Mouse (Mus musculus) CH12.LX (cell line): ENCODE measurements around the gene Plekhg2. TPM values are rescaled to one million over a fixed set of nuclear protein-coding genes. Genes with fewer than 3 reads are reported as not detected.

Source experiments
- DNase-seq: peaks from one replicate; pipeline ENCODE4 v3.0.0-alpha.2; 2013; ENCODE audit errors: extremely low read depth
- H3K27ac ChIP-seq: 2 replicates; pipeline ENCODE4 v1.5.1; 2012; ENCODE audit warnings: low read depth, mild to moderate bottlenecking, control low read depth, moderate library complexity; ENCODE audit not compliant: insufficient read depth
- H3K27me3 ChIP-seq: replicated peaks from 2 replicates; pipeline ENCODE3; 2012; ENCODE audit warnings: inconsistent platforms
- H3K36me3 ChIP-seq, 2 experiments: replicated peaks in 1 of 2; 2 replicates each; pipeline versions ENCODE3 to v1.6.1; 2012; ENCODE audit warnings: inconsistent platforms in 1 of 2, low read length in 1 of 2, mild to moderate bottlenecking in 1 of 2, mixed read lengths in 1 of 2, moderate library complexity in 1 of 2; ENCODE audit not compliant: control insufficient read depth in 1 of 2, insufficient read depth in 1 of 2
- H3K4me1 ChIP-seq, 2 experiments: 2 replicates each; pipeline ENCODE4 v1.6.1; 2012; ENCODE audit warnings: inconsistent platforms in 1 of 2, moderate library complexity in 1 of 2; ENCODE audit not compliant: insufficient read depth in 2 of 2, control insufficient read depth in 1 of 2
- H3K4me2 ChIP-seq: 2 replicates; pipeline ENCODE4 v1.6.1; 2012; ENCODE audit warnings: low read depth, mild to moderate bottlenecking, control low read depth; ENCODE audit not compliant: poor library complexity, insufficient read depth, severe bottlenecking
- H3K4me3 ChIP-seq, 3 experiments: fragments of 150-350 bp in 1 of 3; sonication (generic) in 1 of 3; replicated peaks in 1 of 3; 2 replicates each; pipeline versions ENCODE3 to v1.5.1; 2011 to 2012; ENCODE audit warnings: low read depth in 2 of 3, low read length in 2 of 3, mild to moderate bottlenecking in 2 of 3, moderate library complexity in 2 of 3, control low read depth in 1 of 3, improper control_type of control experiment in 1 of 3, inconsistent platforms in 1 of 3, mixed read lengths in 1 of 3; ENCODE audit not compliant: poor library complexity in 1 of 3
- H3K79me2 ChIP-seq: replicated peaks from 2 replicates; pipeline ENCODE4 v1.6.1; 2012; ENCODE audit warnings: mild to moderate bottlenecking, moderate library complexity; ENCODE audit not compliant: control insufficient read depth, poor library complexity, insufficient read depth, severe bottlenecking; ENCODE audit errors: extremely low read depth
- H3K9ac ChIP-seq: 2 replicates; pipeline ENCODE4 v1.6.1; 2012; ENCODE audit warnings: low read depth, mild to moderate bottlenecking, control low read depth, moderate library complexity; ENCODE audit not compliant: insufficient read depth
- H3K9me3 ChIP-seq: replicated peaks from 2 replicates; pipeline ENCODE3; 2012; ENCODE audit warnings: low read length, inconsistent platforms, mixed read lengths
- BHLHE40 ChIP-seq: IDR thresholded peaks from 2 replicates; pipeline ENCODE4 v1.6.1; 2011; ENCODE audit warnings: mild to moderate bottlenecking, low read depth, low read length, improper control_type of control experiment
- CHD1 ChIP-seq: IDR thresholded peaks from 2 replicates; pipeline ENCODE4 v1.6.1; 2012; ENCODE audit warnings: low read depth, low read length, improper control_type of control experiment, inconsistent platforms
- CHD2 ChIP-seq: IDR thresholded peaks from 2 replicates; pipeline ENCODE4 v1.6.1; 2011; ENCODE audit warnings: low read length, improper control_type of control experiment
- CTCF ChIP-seq, 2 experiments: IDR thresholded peaks in 1 of 2; conservative IDR thresholded peaks in 1 of 2; 2 replicates each; pipeline ENCODE4 v1.5.1; 2011 to 2012; ENCODE audit warnings: low read depth in 2 of 2, low read length in 2 of 2, improper control_type of control experiment in 1 of 2, inconsistent platforms in 1 of 2, mild to moderate bottlenecking in 1 of 2, moderate library complexity in 1 of 2
- E2F4 ChIP-seq: IDR thresholded peaks from 2 replicates; pipeline ENCODE4 v1.6.1; 2011; ENCODE audit warnings: low read depth, low read length, improper control_type of control experiment; ENCODE audit not compliant: insufficient replicate concordance
- ELF1 ChIP-seq: IDR thresholded peaks from 2 replicates; pipeline ENCODE4 v1.6.1; 2014; ENCODE audit warnings: low read depth, mild to moderate bottlenecking, inconsistent platforms, low read length, improper control_type of control experiment
- EP300 ChIP-seq: IDR thresholded peaks from 2 replicates; pipeline ENCODE4 v1.6.1; 2011; ENCODE audit warnings: low read length, improper control_type of control experiment
- ETS1 ChIP-seq: conservative IDR thresholded peaks from 2 replicates; pipeline ENCODE4 v1.6.1; 2012; ENCODE audit warnings: low read depth, mild to moderate bottlenecking, inconsistent platforms, low read length, improper control_type of control experiment, moderate library complexity
- GABPA ChIP-seq: IDR thresholded peaks from 2 replicates; pipeline ENCODE4 v1.6.1; 2012; ENCODE audit warnings: low read depth, low read length, improper control_type of control experiment, inconsistent platforms; ENCODE audit not compliant: insufficient replicate concordance
- HCFC1 ChIP-seq: IDR thresholded peaks from 2 replicates; pipeline ENCODE4 v1.6.1; 2012; ENCODE audit warnings: low read depth, mild to moderate bottlenecking, inconsistent platforms, low read length, improper control_type of control experiment
- IRF4 ChIP-seq: IDR thresholded peaks from 2 replicates; pipeline ENCODE4 v1.6.1; 2014; ENCODE audit warnings: low read depth, mild to moderate bottlenecking, inconsistent platforms, low read length, improper control_type of control experiment
- JUN ChIP-seq: IDR thresholded peaks from 2 replicates; pipeline ENCODE4 v1.6.1; 2011; ENCODE audit warnings: low read depth, mild to moderate bottlenecking, low read length, improper control_type of control experiment, moderate library complexity; ENCODE audit not compliant: insufficient read depth
- JUND ChIP-seq: conservative IDR thresholded peaks from 2 replicates; pipeline ENCODE4 v1.6.1; 2011; ENCODE audit warnings: low read depth, low read length, improper control_type of control experiment
- MAFK ChIP-seq: IDR thresholded peaks from 2 replicates; pipeline ENCODE4 v1.6.1; 2011; ENCODE audit warnings: low read length, improper control_type of control experiment; ENCODE audit not compliant: insufficient replicate concordance
- MAX ChIP-seq: IDR thresholded peaks from 2 replicates; pipeline ENCODE4 v1.6.1; 2011; ENCODE audit warnings: low read length, improper control_type of control experiment
- MAZ ChIP-seq: IDR thresholded peaks from 2 replicates; pipeline ENCODE4 v1.6.1; 2012; ENCODE audit warnings: low read depth, mild to moderate bottlenecking, inconsistent platforms, low read length, improper control_type of control experiment, moderate library complexity
- MEF2A ChIP-seq: IDR thresholded peaks from 2 replicates; pipeline ENCODE4 v1.6.1; 2014; ENCODE audit warnings: low read depth, mild to moderate bottlenecking, inconsistent platforms, low read length, improper control_type of control experiment, borderline replicate concordance
- MXI1 ChIP-seq: IDR thresholded peaks from 2 replicates; pipeline ENCODE4 v1.6.1; 2011; ENCODE audit warnings: mild to moderate bottlenecking, low read depth, low read length, improper control_type of control experiment
- MYC ChIP-seq: IDR thresholded peaks from 2 replicates; pipeline ENCODE4 v1.6.1; 2011; ENCODE audit warnings: low read depth, mild to moderate bottlenecking, improper control_type of control experiment, low read length
- NELFE ChIP-seq: IDR thresholded peaks from 2 replicates; pipeline ENCODE4 v1.6.1; 2011; ENCODE audit warnings: low read depth, low read length, improper control_type of control experiment
- NRF1 ChIP-seq: IDR thresholded peaks from 2 replicates; pipeline ENCODE4 v1.6.1; 2014; ENCODE audit warnings: low read depth, mild to moderate bottlenecking, inconsistent platforms, low read length, improper control_type of control experiment, moderate library complexity
- PAX5 ChIP-seq: IDR thresholded peaks from 2 replicates; pipeline ENCODE4 v1.6.1; 2012; ENCODE audit warnings: low read length, inconsistent platforms, mixed read lengths
- POLR2A ChIP-seq: IDR thresholded peaks from 2 replicates; pipeline ENCODE4 v1.6.1; 2011; ENCODE audit warnings: low read depth, mild to moderate bottlenecking, improper control_type of control experiment, low read length
- RAD21 ChIP-seq: IDR thresholded peaks from 2 replicates; pipeline ENCODE4 v1.6.1; 2011; ENCODE audit warnings: low read depth, mild to moderate bottlenecking, low read length, improper control_type of control experiment, moderate library complexity
- RCOR1 ChIP-seq: conservative IDR thresholded peaks from 2 replicates; pipeline ENCODE4 v1.6.1; 2012; ENCODE audit warnings: low read depth, mild to moderate bottlenecking, inconsistent platforms, low read length, improper control_type of control experiment
- SIN3A ChIP-seq: IDR thresholded peaks from 2 replicates; pipeline ENCODE4 v1.6.1; 2012; ENCODE audit warnings: low read length, improper control_type of control experiment, inconsistent platforms
- SMC3 ChIP-seq: IDR thresholded peaks from 2 replicates; pipeline ENCODE4 v1.6.1; 2011; ENCODE audit warnings: low read depth, low read length, improper control_type of control experiment
- TBP ChIP-seq: conservative IDR thresholded peaks from 2 replicates; pipeline ENCODE4 v1.6.1; 2011; ENCODE audit warnings: low read depth, low read length, improper control_type of control experiment
- TCF12 ChIP-seq: IDR thresholded peaks from 2 replicates; pipeline ENCODE4 v1.6.1; 2014; ENCODE audit warnings: low read depth, mild to moderate bottlenecking, inconsistent platforms, low read length, improper control_type of control experiment
- UBTF ChIP-seq: IDR thresholded peaks from 2 replicates; pipeline ENCODE4 v1.6.1; 2012; ENCODE audit warnings: low read depth, mild to moderate bottlenecking, inconsistent platforms, low read length, improper control_type of control experiment, moderate library complexity
- USF2 ChIP-seq: conservative IDR thresholded peaks from 2 replicates; pipeline ENCODE4 v1.6.1; 2011; ENCODE audit warnings: low read depth, low read length, improper control_type of control experiment
- ZC3H11A ChIP-seq: IDR thresholded peaks from 2 replicates; pipeline ENCODE4 v1.6.1; 2012; ENCODE audit warnings: low read depth, mild to moderate bottlenecking, inconsistent platforms, low read length, improper control_type of control experiment
- ZNF384 ChIP-seq: IDR thresholded peaks from 2 replicates; pipeline ENCODE4 v1.6.1; 2012; ENCODE audit warnings: low read depth, low read length, improper control_type of control experiment, inconsistent platforms
- dilution Hi-C: fragments of 300-500 bp; cut with MboI; formaldehyde crosslinking; loops from 2 replicates; pipeline ENCODE4 v1.14.3; 2020; ENCODE audit warnings: low sequenced_read_pairs; ENCODE audit not compliant: extremely low pct_unique_long_range_greater_than_20kb, extremely low pct_ligation_motif_present
- in situ Hi-C: fragments of 300-500 bp; cut with MboI; formaldehyde crosslinking; loops from 3 replicates; pipeline ENCODE4 v1.14.3; 2019; ENCODE audit warnings: low sequenced_read_pairs, low pct_ligation_motif_present, low pct_unique_long_range_greater_than_20kb, mixed read lengths
- polyA plus RNA-seq: library from polyadenylated mRNA; unstranded; fragments of >175 nt; gene quantifications from 2 replicates; pipeline ENCODE4 v1.2.1, GENCODE M21; 2012; ENCODE audit warnings: low read depth; ENCODE audit not compliant: insufficient read length
- total RNA-seq, 2 experiments: library from RNA; depleted of rRNA; stranded (reverse); fragments of 300-350 nt in 1 of 2; fragments of >200 nt in 1 of 2; gene quantifications; 2 replicates each; pipeline ENCODE4 v1.2.3; 2012 to 2014

Gene Plekhg2
- total and polyA plus RNA-seq, 3 experiments, result 0.39 to 5.5 (median 4.7) TPM

DNA sequence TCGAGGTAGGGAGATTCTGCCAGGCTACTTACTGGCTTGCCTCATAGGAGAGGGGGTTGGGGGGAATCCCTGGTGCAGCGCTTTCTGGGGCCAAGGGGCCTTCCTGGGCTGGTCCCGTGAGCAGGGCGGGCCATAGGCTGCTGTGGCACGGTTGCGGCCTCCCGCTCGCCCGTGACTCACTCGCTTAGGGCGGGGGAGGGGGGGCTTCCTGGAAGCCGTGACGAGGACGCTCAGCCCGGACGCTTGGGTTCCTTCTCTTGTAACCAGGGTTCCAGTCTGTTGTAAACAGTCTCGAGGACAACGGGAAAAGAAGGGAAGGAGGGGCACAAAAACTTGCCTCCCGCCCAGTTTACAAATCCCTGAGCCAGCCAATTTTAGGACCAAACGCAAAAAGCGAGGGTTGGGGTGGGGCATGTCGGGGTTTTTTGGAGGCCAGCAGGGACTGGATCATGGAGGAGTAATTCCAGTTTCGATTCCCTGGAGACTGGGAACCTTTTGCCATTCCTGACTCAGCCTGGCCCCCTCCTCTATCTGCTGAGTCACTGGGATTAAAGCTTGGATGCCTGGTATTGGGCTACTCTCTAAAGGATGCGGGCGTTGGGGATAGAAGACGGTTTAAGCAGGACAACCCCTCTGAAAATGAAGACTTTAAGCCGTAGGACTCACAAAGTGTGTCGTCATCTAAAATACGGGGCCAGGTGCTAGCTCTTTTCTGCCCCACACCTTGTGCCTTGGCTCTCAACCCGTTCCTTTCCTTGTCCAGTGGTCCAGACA is 8.8 kb upstream of the Plekhg2 start:
- peak; percentile 85 for DNase-seq
- H3K36me3 ChIP-seq, result peaks cover 10 to 26% of the 10 kb centered on the region in 2 experiments
- TF ChIP-seq TCF12, result peak; percentile 85; the same call in 1 of the 2 replicates
- TF ChIP-seq JUND, result no peak
- TF ChIP-seq TBP, result 0 out of 2 replicates have a peak, but pooled peaks have one; percentile 19
- TF ChIP-seq USF2, result no peak
- peak; percentile 65; the same call in 1 of the 2 replicates for TF ChIP-seq ELF1
- no peak for TF ChIP-seq E2F4
- 0 out of 2 replicates have a peak, but pooled peaks have one; percentile 6 for TF ChIP-seq EP300
- TF ChIP-seq MAX, result peak; percentile 20; the same call in 1 of the 2 replicates
- TF ChIP-seq RCOR1, result peak; percentile 90
- peak; percentile 99 for TF ChIP-seq ETS1
- TF ChIP-seq BHLHE40, result peak; percentile 100
- TF ChIP-seq ZC3H11A, result no peak
- TF ChIP-seq CTCF (conservative IDR thresholded peaks at IDR 0.05 in 1 of 2, IDR thresholded peaks at IDR 0.05 in 1 of 2; ENCODE audit: low read depth in 2 of 2, low read length in 2 of 2), result no peak
- TF ChIP-seq IRF4, result peak; percentile 77
- 0 out of 2 replicates have a peak, but pooled peaks have one; percentile 27 for TF ChIP-seq NRF1
- TF ChIP-seq CHD2, result peak; percentile 82
- TF ChIP-seq SIN3A, result peak; percentile 12; the same call in 1 of the 2 replicates
- TF ChIP-seq MAZ, result peak; percentile 94
- 0 out of 2 replicates have a peak, but pooled peaks have one; percentile 25 for TF ChIP-seq MYC
- TF ChIP-seq HCFC1, result peak; percentile 41; the same call in 1 of the 2 replicates
- no peak; the same call in 1 of the 2 replicates for TF ChIP-seq GABPA
- peak; percentile 16; the same call in 1 of the 2 replicates for TF ChIP-seq MXI1
- TF ChIP-seq ZNF384, result no peak
- no peak for TF ChIP-seq PAX5
- TF ChIP-seq NELFE, result no peak
- peak; percentile 10; the same call in 1 of the 2 replicates for TF ChIP-seq POLR2A
- no peak for TF ChIP-seq RAD21
- TF ChIP-seq SMC3, result no peak
- TF ChIP-seq UBTF, result no peak
- no peak for TF ChIP-seq JUN
- peak; percentile 50; the same call in 1 of the 2 replicates for TF ChIP-seq MAFK
- TF ChIP-seq MEF2A, result peak; percentile 92
- TF ChIP-seq CHD1, result no peak
- TF ChIP-seq, all 38 proteins: peak for 19
- Histone ChIP-seq H3K4me2 (peak overlapping the region; percentile 85), H3K4me3 (peak overlapping the region; percentile 32 to 42 (median 34)), H3K79me2 (peaks cover 26% of the 10 kb centered on the region), H3K9me3 (no peaks in the 10 kb centered on the region), H3K27ac (peak overlapping the region; percentile 97), H3K27me3 (no peaks in the 10 kb centered on the region), H3K4me1 (peaks cover 37 to 82% of the 10 kb centered on the region in 2 experiments), H3K9ac (peak overlapping the region; percentile 80)
- in situ Hi-C loops (no loop called here), dilution Hi-C loops (no loop called here)
